Mouse (Mus musculus): ENCODE data around the gene Vil1. TPM values are rescaled to one million over a fixed set of nuclear protein-coding genes. Genes with fewer than 3 reads are reported as not detected.

Gene Vil1
- polyA plus RNA-seq (2011; ENCODE audit: insufficient read depth, insufficient read length, low replicate concordance, missing spikeins), result not detected in 2 replicates

- Histone ChIP-seq H3K27ac (ENCODE audit: control insufficient read depth, insufficient read depth, low read depth, low read length, poor library complexity) (no peak within 1 kb of the TSS), H3K4me1 (ENCODE audit: control insufficient read depth, insufficient read depth, low read length) (no peaks in the 10 kb centered on the region), H3K4me3 (replicated peaks; ENCODE audit: control insufficient read depth, low read depth, low read length) (no peak within 1 kb of the TSS)
- no peak for TF ChIP-seq POLR2A (IDR thresholded peaks at IDR 0.05; ENCODE audit: borderline replicate concordance, control insufficient read depth, low read depth, low read length)
- no peak for TF ChIP-seq CTCF (IDR thresholded peaks at IDR 0.05; ENCODE audit: control insufficient read depth, insufficient read depth, low read length)
- 55% methylated on average over 15 of the region's 15 CpGs for WGBS
Observed at GRCm38 (mm10) chr1:74408589-74409504, at the start of gene Vil1. Gene Vil1, plus strand, starts transcription at chr1:74409376.

- no peak overlapping the region for H3K4me3 ChIP-seq (replicated peaks; ENCODE audit: control insufficient read depth, low read depth, low read length)
Observed at GRCm38 (mm10) chr1:74359952-74360517, 49.1 kb upstream of the Vil1 start.

GRCm38 (mm10) chr1:74361812-74362211 lies 47.4 kb upstream of the Vil1 start, which contains the start of gene Catip:
Gene Catip, plus strand, starts transcription at chr1:74362108.
- TF ChIP-seq CTCF (IDR thresholded peaks at IDR 0.05; ENCODE audit: control insufficient read depth, insufficient read depth, low read length) (peak; percentile 46), POLR2A (IDR thresholded peaks at IDR 0.05; ENCODE audit: borderline replicate concordance, control insufficient read depth, low read depth, low read length) (no peak)
- 7% methylated on average over 2 of the region's 2 CpGs for WGBS
- no peak within 1 kb of the TSS for H3K27ac ChIP-seq (ENCODE audit: control insufficient read depth, insufficient read depth, low read depth, low read length, poor library complexity)
- peaks cover 5% of the 10 kb centered on the region for H3K4me1 ChIP-seq (ENCODE audit: control insufficient read depth, insufficient read depth, low read length)
- H3K4me3 ChIP-seq (replicated peaks; ENCODE audit: control insufficient read depth, low read depth, low read length), result no peak within 1 kb of the TSS

More at GRCm38 (mm10) chr1:74359952-74360517, 49.1 kb upstream of the Vil1 start:
- Histone ChIP-seq H3K27ac (ENCODE audit: control insufficient read depth, insufficient read depth, low read depth, low read length, poor library complexity) (no peak overlapping the region), H3K4me1 (ENCODE audit: control insufficient read depth, insufficient read depth, low read length) (peaks cover 5% of the 10 kb centered on the region)
- no peak for TF ChIP-seq POLR2A (IDR thresholded peaks at IDR 0.05; ENCODE audit: borderline replicate concordance, control insufficient read depth, low read depth, low read length)
- WGBS, result 62% methylated on average over 5 of the region's 5 CpGs

GRCm38 (mm10) chr1:74362325-74363229 lies 46.6 kb upstream of the Vil1 start:
- H3K27ac ChIP-seq (ENCODE audit: control insufficient read depth, insufficient read depth, low read depth, low read length, poor library complexity), result no peak overlapping the region
- no peak for TF ChIP-seq POLR2A (IDR thresholded peaks at IDR 0.05; ENCODE audit: borderline replicate concordance, control insufficient read depth, low read depth, low read length)
- no peak; the same call in 1 of the 2 replicates for TF ChIP-seq CTCF (IDR thresholded peaks at IDR 0.05; ENCODE audit: control insufficient read depth, insufficient read depth, low read length)
- 76% methylated on average over 17 of the region's 17 CpGs for WGBS

GRCm38 (mm10) chr1:74363437-74363836 lies 45.7 kb upstream of the Vil1 start:
- Histone ChIP-seq H3K27ac (ENCODE audit: control insufficient read depth, insufficient read depth, low read depth, low read length, poor library complexity) (no peak overlapping the region), H3K4me3 (replicated peaks; ENCODE audit: control insufficient read depth, low read depth, low read length) (no peak overlapping the region), H3K4me1 (ENCODE audit: control insufficient read depth, insufficient read depth, low read length) (peaks cover 5% of the 10 kb centered on the region)
- TF ChIP-seq CTCF (IDR thresholded peaks at IDR 0.05; ENCODE audit: control insufficient read depth, insufficient read depth, low read length) (no peak), POLR2A (IDR thresholded peaks at IDR 0.05; ENCODE audit: borderline replicate concordance, control insufficient read depth, low read depth, low read length) (no peak)
- WGBS, result 66% methylated on average over 5 of the region's 5 CpGs

More at GRCm38 (mm10) chr1:74362325-74363229, 46.6 kb upstream of the Vil1 start:
- H3K4me1 ChIP-seq (ENCODE audit: control insufficient read depth, insufficient read depth, low read length), result peaks cover 5% of the 10 kb centered on the region
- H3K4me3 ChIP-seq (replicated peaks; ENCODE audit: control insufficient read depth, low read depth, low read length), result no peak overlapping the region

GRCm38 (mm10) chr1:74364270-74364669 lies 44.9 kb upstream of the Vil1 start:
- 17% methylated on average over 8 of the region's 8 CpGs for WGBS
- TF ChIP-seq CTCF (IDR thresholded peaks at IDR 0.05; ENCODE audit: control insufficient read depth, insufficient read depth, low read length) (no peak), POLR2A (IDR thresholded peaks at IDR 0.05; ENCODE audit: borderline replicate concordance, control insufficient read depth, low read depth, low read length) (no peak)
- Histone ChIP-seq H3K4me3 (replicated peaks; ENCODE audit: control insufficient read depth, low read depth, low read length) (no peak overlapping the region), H3K4me1 (ENCODE audit: control insufficient read depth, insufficient read depth, low read length) (peaks cover 7% of the 10 kb centered on the region), H3K27ac (ENCODE audit: control insufficient read depth, insufficient read depth, low read depth, low read length, poor library complexity) (no peak overlapping the region)

- Histone ChIP-seq H3K27ac (ENCODE audit: control insufficient read depth, insufficient read depth, low read depth, low read length, poor library complexity) (peak overlapping the region; percentile 36), H3K4me1 (ENCODE audit: control insufficient read depth, insufficient read depth, low read length) (peaks cover 8% of the 10 kb centered on the region), H3K4me3 (replicated peaks; ENCODE audit: control insufficient read depth, low read depth, low read length) (peak overlapping the region; percentile 27)
- peak; percentile 47; the same call in 1 of the 2 replicates for TF ChIP-seq POLR2A (IDR thresholded peaks at IDR 0.05; ENCODE audit: borderline replicate concordance, control insufficient read depth, low read depth, low read length)
- no peak for TF ChIP-seq CTCF (IDR thresholded peaks at IDR 0.05; ENCODE audit: control insufficient read depth, insufficient read depth, low read length)
- WGBS, result 18% methylated on average over 34 of the region's 34 CpGs
Observed at GRCm38 (mm10) chr1:74367886-74368645, 41.1 kb upstream of the Vil1 start.
